Mouse (Mus musculus) layer of hippocampus, postnatal 10 days (tissue): Measurements from ENCODE around the gene Clic5. TPM values are rescaled to one million over a fixed set of nuclear protein-coding genes. Genes with fewer than 3 reads are reported as not detected.
A peak's percentile ranks its signal among the peaks of the same experiment; 100 is the strongest.

Source experiments
- DNase-seq, 2 experiments: peaks; one replicate each; pipeline ENCODE4 v3.0.0; 2021; ENCODE audit warnings: low spot score in 2 of 2
- total RNA-seq, 2 experiments: library from RNA; stranded (reverse); gene quantifications; 2 replicates each; pipeline ENCODE4 v1.2.3; 2021

Gene Clic5
- total RNA-seq, 2 experiments from 2014 or later: 1.8 to 2.1 TPM

DNA sequence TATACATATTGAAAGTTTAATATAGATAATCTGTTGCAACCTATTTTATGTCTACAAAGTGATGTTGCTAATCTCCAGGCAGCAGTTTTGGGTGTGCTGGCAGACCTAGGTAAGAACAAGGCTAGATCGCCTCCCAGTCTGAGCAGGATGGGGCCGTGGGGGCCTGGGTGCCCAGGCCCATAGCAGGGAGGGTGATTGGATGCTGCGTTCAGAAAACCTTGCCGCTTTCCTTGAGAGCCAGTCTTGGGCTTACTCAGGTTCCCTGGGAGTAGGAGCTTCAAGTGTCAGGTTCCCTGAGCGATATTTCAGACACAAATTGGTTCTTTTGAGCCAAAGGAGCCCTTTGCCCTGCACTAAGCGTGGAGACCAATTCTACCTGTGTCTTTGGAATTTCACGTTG lies 1.9 kb downstream of the Clic5 start:
- no peak for DNase-seq

- DNase-seq: no peak
Measured at GRCm38 (mm10) chr17:44192981-44193380, 4.6 kb downstream of the Clic5 start.

DNA sequence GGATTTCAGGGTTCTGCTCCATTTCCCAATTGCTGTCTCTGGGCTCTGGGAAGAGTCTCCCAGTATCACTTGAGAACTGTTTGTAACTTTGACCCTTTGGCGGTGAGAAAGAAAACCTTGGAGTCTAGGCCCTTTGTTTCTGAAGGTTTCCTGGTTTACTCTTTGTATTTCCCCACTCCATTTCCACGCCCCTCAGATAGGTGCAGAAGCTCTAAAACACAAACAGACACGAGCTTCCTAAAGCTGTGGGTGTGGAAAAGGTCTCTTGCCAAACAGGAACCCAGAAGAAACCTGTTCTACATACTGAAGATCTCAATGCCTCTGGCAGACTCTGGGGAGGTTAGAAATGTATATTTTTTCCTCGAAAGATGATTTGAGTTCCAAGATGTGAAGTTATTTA lies 10.8 kb downstream of the Clic5 start:
- no peak for DNase-seq

DNA sequence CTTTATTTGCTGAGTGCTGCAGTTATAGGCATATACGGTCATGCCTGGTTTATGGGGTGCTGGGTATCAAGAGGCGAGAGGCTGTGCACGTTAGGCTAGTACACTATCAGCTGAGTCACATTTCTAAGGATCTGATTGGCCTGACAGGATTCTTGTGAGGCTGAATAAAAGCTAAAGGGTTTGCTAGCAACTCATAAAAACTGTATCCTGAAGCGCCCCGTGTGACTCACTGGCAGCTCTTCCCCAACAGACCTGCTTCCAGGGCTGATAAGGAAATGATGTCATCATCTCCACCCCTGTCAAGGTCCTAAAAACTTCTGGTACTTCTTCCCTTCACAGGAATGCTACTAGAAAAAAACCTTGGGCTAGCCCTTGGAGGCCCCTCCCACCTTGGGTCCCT lies 14.6 kb downstream of the Clic5 start:
- DNase-seq: no peak

GRCm38 (mm10) chr17:44204787-44205186 lies 16.4 kb downstream of the Clic5 start:
- no peak for DNase-seq

- no peak for DNase-seq
Measured at GRCm38 (mm10) chr17:44205562-44205961, 17.2 kb downstream of the Clic5 start.

DNA sequence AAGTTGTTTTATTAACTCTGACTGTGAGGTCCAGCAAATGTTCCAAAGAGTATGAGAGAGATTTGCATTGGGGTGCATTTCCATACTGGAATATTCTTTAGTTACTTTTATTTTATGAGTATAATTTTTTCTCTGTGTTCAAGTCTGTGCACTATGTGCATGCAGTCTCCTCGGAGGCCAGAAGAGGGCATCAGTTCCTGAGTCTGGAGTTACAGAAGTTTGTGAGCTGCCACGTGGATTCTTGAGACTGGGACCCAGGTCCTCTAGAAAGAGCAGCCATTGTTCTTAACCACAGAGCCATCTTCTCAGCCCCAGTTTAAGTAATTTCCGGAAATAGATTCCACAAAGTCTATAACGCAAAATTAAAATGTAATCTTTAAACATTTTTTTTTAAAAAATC lies 20.5 kb downstream of the Clic5 start:
- no peak for DNase-seq

DNA sequence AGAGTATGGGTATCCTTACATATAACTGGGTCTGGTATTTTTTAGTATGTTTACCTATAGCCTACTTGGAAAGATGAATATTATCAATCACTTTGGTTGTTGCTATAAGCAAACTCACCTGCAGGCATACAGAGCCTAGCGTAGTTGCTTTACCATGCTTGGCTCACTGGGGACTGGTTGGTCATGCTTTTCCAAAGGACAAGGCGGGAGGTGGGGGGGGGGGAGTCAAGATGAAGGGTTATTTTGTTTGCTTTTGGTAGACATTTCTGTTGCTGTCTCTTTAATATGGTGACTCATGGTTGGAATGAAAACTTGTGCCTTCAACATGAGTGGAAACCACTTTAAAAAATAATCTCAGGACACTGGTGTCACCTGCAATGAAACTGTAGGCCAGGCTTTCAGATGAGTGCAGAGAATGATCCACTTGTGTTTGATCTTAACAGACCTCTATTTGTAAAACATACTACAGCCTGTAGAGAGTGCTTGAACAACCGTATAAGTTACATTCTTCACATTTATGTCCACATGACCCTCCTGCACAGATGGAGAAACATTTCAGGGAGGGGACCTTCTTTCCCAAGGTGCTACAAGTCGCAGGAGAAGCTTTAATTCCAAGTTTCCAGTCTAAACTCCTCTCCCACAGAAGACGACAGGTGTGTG lies 24.7 kb downstream of the Clic5 start:
- no peak for DNase-seq

- no peak for DNase-seq
Measured at GRCm38 (mm10) chr17:44215196-44215799, 26.9 kb downstream of the Clic5 start.

DNA sequence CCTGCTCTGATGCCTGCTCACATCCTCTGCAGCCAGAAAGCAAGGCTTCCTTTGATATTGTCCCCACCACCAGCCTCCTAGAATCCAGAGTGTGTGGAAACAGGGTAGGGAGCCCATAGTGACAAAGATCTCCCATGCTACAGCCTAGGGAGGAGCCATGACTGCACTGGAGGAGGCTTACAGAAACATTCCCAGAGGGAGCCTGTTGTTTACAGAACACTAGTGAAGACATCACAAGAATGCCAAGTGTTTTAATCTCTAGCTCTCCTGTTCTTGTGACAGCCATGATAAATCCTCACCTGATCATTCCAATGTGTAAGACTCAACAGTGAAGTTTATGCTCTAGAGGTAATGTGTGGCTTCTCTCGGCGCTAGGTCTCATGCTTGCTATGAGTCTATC lies 28.8 kb downstream of the Clic5 start:
- no peak for DNase-seq

DNA sequence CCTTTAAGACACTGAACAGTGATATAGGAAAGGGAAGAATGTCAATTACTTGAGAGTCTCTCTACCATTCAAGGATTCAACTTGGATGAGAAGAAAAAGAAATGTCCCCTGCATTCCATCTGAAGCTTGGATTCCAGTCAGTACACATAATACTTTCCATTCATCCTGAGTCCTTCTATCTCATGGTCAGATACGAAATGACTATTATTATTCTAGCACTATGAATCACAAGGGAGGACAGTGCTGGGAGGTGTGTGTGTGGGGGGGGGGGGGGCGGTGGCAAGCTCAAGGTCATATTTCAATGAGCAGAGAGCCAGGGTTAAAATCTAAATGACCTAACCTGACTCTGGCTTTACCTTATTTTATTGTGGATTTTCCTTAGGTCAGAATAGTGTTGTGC lies 31.6 kb downstream of the Clic5 start:
- no peak for DNase-seq

- DNase-seq: no peak
Measured at GRCm38 (mm10) chr17:44228428-44228827, 40.0 kb downstream of the Clic5 start.

DNA sequence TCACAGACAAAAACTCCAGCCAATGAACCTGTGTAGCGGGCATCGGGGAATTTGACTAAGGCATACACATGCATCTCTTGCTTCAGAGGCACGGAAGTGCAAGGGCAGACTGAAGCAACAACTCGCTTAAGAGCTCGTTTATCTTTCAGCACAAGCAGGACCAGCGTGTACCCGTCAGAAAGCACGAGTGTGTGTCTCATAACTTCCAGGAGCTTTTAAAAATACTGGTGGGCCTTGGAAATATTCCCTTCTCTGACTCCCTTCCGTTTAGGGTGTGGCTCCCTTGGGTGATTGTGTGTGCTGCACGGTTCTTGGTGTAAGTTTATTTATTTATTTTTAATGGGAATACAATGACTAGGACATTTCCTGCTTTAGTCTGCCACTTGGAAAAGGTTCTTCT lies 41.7 kb downstream of the Clic5 start:
- DNase-seq: no peak

- DNase-seq: no peak
Measured at GRCm38 (mm10) chr17:44239030-44239721, 50.8 kb downstream of the Clic5 start.

GRCm38 (mm10) chr17:44240742-44241141 lies 52.4 kb downstream of the Clic5 start:
- no peak for DNase-seq

DNA sequence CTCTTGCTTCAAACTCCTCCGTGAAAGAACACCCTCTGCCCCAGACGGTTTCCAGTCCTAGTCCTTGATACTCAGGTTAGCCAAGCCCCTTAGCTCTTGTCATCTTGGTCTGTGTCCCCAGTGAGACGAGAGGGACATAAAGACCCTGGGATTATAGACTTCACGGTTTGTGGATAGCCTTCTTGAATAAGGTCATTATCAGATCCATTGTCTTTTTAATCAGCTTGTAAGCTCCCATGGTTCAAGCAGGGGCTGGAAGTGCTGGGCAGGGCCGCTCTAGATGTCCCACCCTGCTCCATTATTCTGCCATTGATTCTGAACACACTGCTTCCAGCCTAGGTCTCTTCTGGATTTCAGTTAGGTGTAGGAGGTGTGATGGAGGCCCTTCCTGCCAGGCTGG lies 55.7 kb downstream of the Clic5 start:
- DNase-seq: no peak

GRCm38 (mm10) chr17:44244625-44245024 lies 56.2 kb downstream of the Clic5 start:
- no peak for DNase-seq

DNA sequence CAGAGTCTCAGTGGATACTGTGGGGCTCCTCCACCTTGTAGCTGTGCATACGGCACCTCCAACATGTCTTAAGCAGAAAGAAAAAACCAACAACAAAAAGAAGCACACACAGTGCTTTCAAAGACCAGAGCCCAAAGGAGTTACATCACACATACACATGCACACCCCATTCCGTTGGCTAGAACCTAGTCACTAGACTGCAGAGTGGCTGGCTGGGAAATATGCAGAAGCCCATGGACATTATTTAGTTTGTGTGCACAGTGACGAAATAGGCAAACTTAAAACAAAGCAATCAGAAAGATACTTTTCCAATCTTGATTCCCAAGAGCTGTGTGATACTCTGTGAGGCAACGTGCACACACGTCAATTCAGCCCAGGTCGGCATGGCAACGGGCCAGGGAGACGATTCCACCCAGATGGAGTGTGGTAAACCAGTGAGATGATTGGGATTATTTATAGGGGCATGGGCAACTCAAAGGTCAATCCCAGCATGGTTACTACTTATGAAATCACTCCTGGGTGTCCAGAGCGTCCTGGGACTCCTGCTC lies 57.8 kb downstream of the Clic5 start:
- DNase-seq: no peak

DNA sequence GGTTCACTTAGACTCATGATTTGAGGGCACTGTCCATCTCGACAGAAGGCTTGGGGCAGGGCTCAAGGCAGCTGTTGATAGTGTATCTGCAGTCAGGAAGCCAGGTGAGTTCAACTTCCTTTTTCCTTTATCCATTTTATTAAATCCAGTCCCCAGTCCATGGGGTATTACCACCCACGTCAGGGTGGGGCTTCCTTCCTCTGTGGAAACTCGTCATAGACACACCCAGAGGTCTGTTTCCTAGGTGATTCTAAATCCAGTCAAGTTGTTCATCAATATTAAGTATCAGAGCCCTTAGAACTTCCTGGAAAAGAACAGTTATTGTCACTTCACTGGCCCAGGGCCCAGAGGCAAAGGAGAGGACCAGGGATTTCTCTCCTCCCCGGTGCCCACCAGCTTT lies 61.2 kb downstream of the Clic5 start:
- no peak for DNase-seq

DNA sequence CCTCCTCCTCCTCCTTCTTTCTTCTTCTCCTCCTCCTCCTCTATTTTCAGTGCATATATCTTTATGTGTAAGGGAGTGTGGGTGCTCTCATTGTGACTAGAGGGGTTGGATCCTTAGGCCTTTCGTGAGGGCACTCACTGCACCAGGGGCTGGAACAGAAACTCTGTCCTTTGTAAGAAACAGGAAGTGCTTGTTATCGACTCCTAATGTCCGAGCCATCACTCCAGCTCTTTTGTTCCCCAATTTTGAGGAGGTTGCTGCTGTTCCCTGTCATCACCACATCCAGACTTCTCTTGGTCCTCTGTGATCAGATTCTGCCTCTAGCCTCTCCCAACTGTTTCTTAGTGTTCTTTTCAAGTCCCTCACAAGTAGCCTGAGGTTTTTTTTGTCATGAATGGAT lies 64.3 kb downstream of the Clic5 start:
- DNase-seq: no peak

GRCm38 (mm10) chr17:44254698-44255097 lies 66.3 kb downstream of the Clic5 start:
- DNase-seq: no peak

DNA sequence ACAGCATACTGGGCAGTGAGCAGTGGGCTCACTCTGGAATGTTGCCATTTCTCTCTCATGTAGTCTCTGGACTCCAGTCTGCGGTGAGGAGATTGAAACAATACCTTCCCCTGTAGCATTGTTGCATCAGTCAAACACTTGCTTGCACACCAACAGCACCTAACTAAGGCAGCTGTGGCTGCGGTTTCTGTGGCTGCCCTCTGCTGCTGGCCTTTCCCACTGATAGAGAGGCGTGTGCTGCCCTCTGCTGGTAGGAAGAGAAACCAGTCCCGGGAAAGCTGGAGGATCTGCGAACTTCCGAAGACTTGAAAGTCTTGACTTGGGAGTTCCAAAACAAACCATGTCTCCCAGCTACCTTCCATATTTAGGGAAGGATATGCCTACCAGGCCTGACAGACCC lies 68.2 kb downstream of the Clic5 start:
- peak; percentile 76 to 77 for DNase-seq
